Mouse (Mus musculus): ENCODE results near the gene 4930455H04Rik.

4930455H04Rik gene

GRCm38 (mm10) chr3:116967967-116968366, at the start of gene 4930455H04Rik:
Gene 4930455H04Rik (plus strand): TSS chr3:116968267.
- no peak for DNase-seq (ENCODE audit: low read depth)

- no peak for DNase-seq (ENCODE audit: low read depth)
Measured at GRCm38 (mm10) chr3:116921535-116921934, 46.5 kb upstream of the 4930455H04Rik start.

DNA sequence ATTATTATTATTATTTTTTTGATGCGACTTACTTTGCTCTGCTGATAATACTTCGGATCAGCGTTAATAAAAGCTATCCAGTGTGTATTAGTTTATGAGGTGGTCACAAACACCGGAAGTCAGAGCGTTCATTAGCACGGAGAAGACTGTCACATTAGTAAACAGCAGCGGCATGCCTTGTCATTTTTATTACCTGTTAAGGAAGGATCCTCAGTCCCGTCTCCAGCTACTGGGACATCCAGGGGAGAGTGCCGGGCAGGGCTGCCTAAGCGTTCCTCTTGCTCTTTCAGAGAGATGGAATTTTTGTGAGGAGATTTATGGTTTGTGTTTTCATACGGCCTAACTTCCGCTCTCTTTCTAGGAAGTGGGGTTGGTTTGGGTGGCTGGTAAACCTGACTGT, 45.0 kb upstream of the 4930455H04Rik start:
- DNase-seq (ENCODE audit: low read depth): no peak

GRCm38 (mm10) chr3:116928994-116929393, 39.1 kb upstream of the 4930455H04Rik start:
- no peak for DNase-seq (ENCODE audit: low read depth)

DNA sequence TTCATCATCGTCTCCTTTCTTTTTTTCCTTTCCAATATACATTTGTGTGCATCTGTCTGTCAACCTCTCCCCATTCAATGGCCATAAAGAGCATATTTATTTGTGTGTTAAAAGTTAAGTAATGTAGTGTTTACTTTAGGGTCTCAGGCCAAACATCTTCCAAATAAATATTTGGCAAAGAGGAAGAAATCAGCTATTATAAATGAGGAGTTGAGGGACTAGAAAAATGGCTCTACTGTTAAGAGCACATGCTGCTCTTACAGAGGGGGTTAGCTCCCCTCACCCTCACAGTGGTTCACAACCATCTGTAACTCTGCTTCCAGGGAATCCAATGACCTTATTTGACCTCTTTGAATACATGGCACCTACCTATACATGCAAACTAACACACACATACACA, 34.9 kb upstream of the 4930455H04Rik start:
- no peak for DNase-seq (ENCODE audit: low read depth)

- no peak for DNase-seq (ENCODE audit: low read depth)
Measured at GRCm38 (mm10) chr3:116936934-116937691, 31.0 kb upstream of the 4930455H04Rik start.

GRCm38 (mm10) chr3:116940804-116941558, 27.1 kb upstream of the 4930455H04Rik start:
- no peak for DNase-seq (ENCODE audit: low read depth)

- no peak for DNase-seq (ENCODE audit: low read depth)
Measured at GRCm38 (mm10) chr3:116941559-116942117, 26.4 kb upstream of the 4930455H04Rik start.

GRCm38 (mm10) chr3:116942751-116943150, 25.3 kb upstream of the 4930455H04Rik start:
- DNase-seq (ENCODE audit: low read depth): no peak

DNA sequence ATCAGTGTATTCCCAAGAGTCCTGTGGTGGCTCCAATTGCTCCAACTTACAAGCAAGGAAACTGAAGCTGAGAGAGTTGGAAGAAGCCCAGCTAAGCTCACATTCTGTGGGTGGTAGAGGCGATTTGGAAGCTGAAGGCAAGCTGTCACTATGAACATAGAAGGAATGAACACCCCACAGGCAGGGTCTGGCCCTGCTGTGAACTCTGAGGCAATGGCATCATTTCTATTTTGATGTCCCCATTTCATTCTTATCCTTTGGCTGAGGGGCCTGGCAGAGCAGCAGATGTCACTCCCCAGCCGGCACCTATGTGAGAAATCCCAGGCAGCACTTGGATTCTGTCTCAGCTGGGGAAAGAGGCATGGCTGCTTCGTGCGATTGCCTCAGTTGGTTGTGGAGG, 24.6 kb upstream of the 4930455H04Rik start:
- no peak for DNase-seq (ENCODE audit: low read depth)

DNA sequence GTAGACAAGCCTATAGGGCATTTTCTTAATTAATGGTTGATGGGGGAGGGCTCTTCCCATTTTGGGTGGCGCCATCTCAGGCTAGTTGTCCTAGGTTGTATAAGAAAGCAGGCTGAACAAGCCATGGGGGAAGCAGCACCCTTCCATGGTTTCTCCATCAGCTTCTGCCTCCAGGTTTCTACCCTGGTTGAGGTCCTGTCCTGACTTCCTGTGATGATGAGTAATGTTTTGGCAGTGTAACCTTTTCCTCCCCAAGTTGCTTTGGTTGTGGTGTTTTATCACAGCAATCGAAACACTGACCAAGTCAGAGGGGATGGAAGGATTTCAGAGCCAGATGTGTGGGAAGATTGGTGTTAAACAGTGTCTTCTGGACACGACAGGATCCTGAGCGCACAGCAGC, 21.6 kb upstream of the 4930455H04Rik start:
- DNase-seq (ENCODE audit: low read depth): no peak

DNA sequence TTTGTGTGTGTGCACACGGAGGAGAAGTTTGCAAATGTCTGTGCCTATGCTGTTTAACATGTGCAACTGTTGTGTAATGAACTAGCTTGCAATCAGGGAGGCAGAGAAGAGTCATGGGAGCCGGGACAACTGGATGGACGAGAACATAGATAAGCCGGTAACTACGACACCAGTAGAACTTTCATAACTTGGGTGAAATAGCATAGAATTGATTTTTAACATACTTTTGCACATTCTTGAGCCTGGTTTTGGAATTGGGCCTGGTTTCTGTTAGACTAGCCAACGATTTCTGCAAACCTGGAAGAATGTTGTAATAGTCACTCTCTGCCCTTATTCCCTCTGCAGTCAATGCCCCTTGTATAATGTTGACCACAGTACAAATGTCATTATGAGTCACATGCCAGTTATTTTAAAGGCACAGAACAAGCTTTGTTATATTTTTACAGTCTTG, 17.4 kb upstream of the 4930455H04Rik start:
- DNase-seq (ENCODE audit: low read depth): no peak

GRCm38 (mm10) chr3:116951489-116951888, 16.6 kb upstream of the 4930455H04Rik start:
- DNase-seq (ENCODE audit: low read depth): no peak

DNA sequence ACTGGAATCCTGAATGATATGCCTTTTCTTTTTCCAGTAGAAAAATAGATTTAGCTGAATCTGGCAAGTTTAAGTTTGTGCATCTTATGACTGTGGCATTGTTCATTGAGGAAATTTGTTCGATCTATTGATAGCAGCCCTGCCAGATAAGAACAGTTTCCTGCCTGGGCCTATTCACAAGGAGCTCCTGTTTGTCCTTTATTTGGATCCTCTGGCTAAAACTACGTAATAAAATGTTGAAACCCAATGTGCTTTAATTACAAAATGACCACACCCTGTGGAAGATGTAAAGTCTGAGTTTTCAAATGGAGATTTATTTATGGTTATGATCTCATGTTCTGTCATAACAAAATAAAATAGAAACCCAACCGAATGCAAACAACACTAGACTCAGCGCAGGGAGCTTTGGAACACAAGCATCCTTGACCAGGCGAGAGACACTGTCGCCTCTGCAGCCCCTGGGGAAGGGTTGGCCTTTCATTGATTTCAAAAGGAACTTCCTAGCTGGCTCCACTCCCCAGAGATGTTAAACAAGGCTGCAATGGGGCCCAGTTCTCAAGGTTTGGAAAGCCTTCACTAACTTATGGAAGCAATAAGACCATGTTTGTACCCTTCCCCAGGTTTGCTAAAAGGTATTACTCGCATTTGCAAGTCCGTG, 15.7 kb upstream of the 4930455H04Rik start:
- DNase-seq (ENCODE audit: low read depth): no peak

GRCm38 (mm10) chr3:116953366-116953765, 14.7 kb upstream of the 4930455H04Rik start:
- no peak for DNase-seq (ENCODE audit: low read depth)

- DNase-seq (ENCODE audit: low read depth): no peak
Measured at GRCm38 (mm10) chr3:116955061-116955460, 13.0 kb upstream of the 4930455H04Rik start.

GRCm38 (mm10) chr3:116960414-116960813, 7.7 kb upstream of the 4930455H04Rik start:
- DNase-seq (ENCODE audit: low read depth): no peak

- no peak for DNase-seq (ENCODE audit: low read depth)
Measured at GRCm38 (mm10) chr3:116961354-116962142, 6.5 kb upstream of the 4930455H04Rik start.

DNA sequence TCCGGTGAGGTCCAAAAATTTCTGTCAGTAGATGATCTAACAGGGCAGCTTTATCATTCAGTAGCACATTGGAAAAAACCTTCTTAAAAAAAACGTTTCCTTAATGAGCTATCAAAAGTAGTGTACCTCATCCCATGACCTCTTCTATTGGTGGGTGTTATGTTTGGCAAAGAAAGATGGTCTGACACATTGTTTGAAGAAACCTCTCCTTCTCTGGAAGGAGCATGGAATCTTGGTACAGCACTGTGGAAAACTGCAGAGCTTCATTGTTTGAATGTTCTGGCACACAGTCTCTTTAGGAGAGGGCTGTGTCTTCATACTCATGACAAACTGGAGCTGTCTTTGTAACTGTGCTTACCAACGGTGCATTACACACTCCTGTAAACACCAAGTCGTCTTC, 4.9 kb upstream of the 4930455H04Rik start:
- no peak for DNase-seq (ENCODE audit: low read depth)

- no peak for DNase-seq (ENCODE audit: low read depth)
Measured at GRCm38 (mm10) chr3:116964426-116964825, 3.6 kb upstream of the 4930455H04Rik start.

GRCm38 (mm10) chr3:116966225-116966624, 1.8 kb upstream of the 4930455H04Rik start:
- DNase-seq (ENCODE audit: low read depth): peak; percentile 2

GRCm38 (mm10) chr3:116966800-116967199, 1.3 kb upstream of the 4930455H04Rik start:
- DNase-seq (ENCODE audit: low read depth): no peak

All from induced T-regulatory cell, adult 2 months (primary cell).